8 mouse cellular contexts compared by ENCODE assay signal in genomic region chr5:109844753-109845186, GRCm38 (mm10).
DNase-seq lines count a peak whose midpoint lies in the region; ATAC-seq and TF ChIP-seq lines count a peak whose summit lies in the region.

No protein-coding gene starts in this region.

- H3K79me2 ChIP-seq in liver, adult 2 months (ENCODE audit: control insufficient read depth, insufficient read depth, low read length) = no peaks in the 10 kb centered on the region; the same call in 1 of the 2 replicates

- WGBS in forebrain, embryonic 12.5 days = 14% methylated on average over 15 of the region's 15 CpGs
- WGBS in hindbrain, embryonic 14.5 days = 15% methylated on average over 15 of the region's 15 CpGs
- 3% methylated on average over 15 of the region's 15 CpGs for WGBS in liver, adult 2 months
- 23% methylated on average over 15 of the region's 15 CpGs for WGBS in midbrain, postnatal 0 days
- 3% methylated on average over 15 of the region's 15 CpGs for WGBS in stomach, postnatal 0 days

- peak; percentile 63; the same call in 1 of the 2 replicates for ATAC-seq in forebrain, embryonic 12.5 days (ENCODE audit: low FRiP score)
- no peak for ATAC-seq in hindbrain, embryonic 14.5 days (ENCODE audit: low FRiP score)
- ATAC-seq in midbrain, postnatal 0 days (ENCODE audit: low FRiP score) = no peak
- peak; percentile 93 for ATAC-seq in stomach, postnatal 0 days (ENCODE audit: low FRiP score, low TSS enrichment)

- peak overlapping the region; percentile 49 for H3K4me2 ChIP-seq in forebrain, embryonic 12.5 days
- H3K4me2 ChIP-seq in hindbrain, embryonic 14.5 days (replicated peaks) = peak overlapping the region; percentile 45
- H3K4me2 ChIP-seq in midbrain, postnatal 0 days (ENCODE audit: low read depth, low read length, poor library complexity, severe bottlenecking) = peak overlapping the region; percentile 35
- H3K4me2 ChIP-seq in stomach, postnatal 0 days (replicated peaks; ENCODE audit: low read depth) = peak overlapping the region; percentile 60

- no peaks in the 10 kb centered on the region for H3K9me3 ChIP-seq in forebrain, embryonic 12.5 days
- H3K9me3 ChIP-seq in hindbrain, embryonic 14.5 days (ENCODE audit: control insufficient read depth, low read length) = no peaks in the 10 kb centered on the region
- no peaks in the 10 kb centered on the region for H3K9me3 ChIP-seq in midbrain, postnatal 0 days (ENCODE audit: low read length)
- no peaks in the 10 kb centered on the region for H3K9me3 ChIP-seq in stomach, postnatal 0 days (ENCODE audit: control insufficient read depth, low read length)

- no peak overlapping the region for H3K27ac ChIP-seq in forebrain, embryonic 12.5 days
- no peak overlapping the region for H3K27ac ChIP-seq in hindbrain, embryonic 14.5 days
- no peak overlapping the region for H3K27ac ChIP-seq in liver, adult 2 months (replicated peaks; ENCODE audit: insufficient read depth, low read depth, low read length)
- H3K27ac ChIP-seq in midbrain, postnatal 0 days (ENCODE audit: low read depth, low read length) = no peak overlapping the region
- H3K27ac ChIP-seq in stomach, postnatal 0 days (replicated peaks) = no peak overlapping the region

- H3K4me1 ChIP-seq in forebrain, embryonic 12.5 days = no peaks in the 10 kb centered on the region
- no peaks in the 10 kb centered on the region for H3K4me1 ChIP-seq in hindbrain, embryonic 14.5 days (replicated peaks; ENCODE audit: control insufficient read depth, insufficient read depth, low read length)
- peaks cover 2% of the 10 kb centered on the region; the same call in 1 of the 2 replicates for H3K4me1 ChIP-seq in liver, adult 2 months (ENCODE audit: control insufficient read depth, insufficient read depth, low read length)
- no peaks in the 10 kb centered on the region for H3K4me1 ChIP-seq in midbrain, postnatal 0 days (ENCODE audit: insufficient read depth, low read length)
- no peaks in the 10 kb centered on the region for H3K4me1 ChIP-seq in stomach, postnatal 0 days (replicated peaks; ENCODE audit: control insufficient read depth, insufficient read depth)

- TF ChIP-seq CTCF in liver, adult 2 months (IDR thresholded peaks at IDR 0.05; ENCODE audit: low read depth, low read length) = no peak
- TF ChIP-seq CTCF in midbrain, postnatal 0 days (IDR thresholded peaks at IDR 0.05) = no peak
- TF ChIP-seq CTCF in stomach, postnatal 0 days (IDR thresholded peaks at IDR 0.05; ENCODE audit: low read depth) = no peak

- no peak for TF ChIP-seq EP300 in stomach, postnatal 0 days (optimal IDR thresholded peaks at IDR 0.05)

- intact Hi-C loops in left cerebral cortex, postnatal 25 days (cut with DNase I) = no loop called here

- peak overlapping the region; percentile 39 for H3K4me3 ChIP-seq in forebrain, embryonic 12.5 days (replicated peaks)
- peak overlapping the region; percentile 26 for H3K4me3 ChIP-seq in hindbrain, embryonic 14.5 days (replicated peaks; ENCODE audit: low read length)
- peak overlapping the region; percentile 70 for H3K4me3 ChIP-seq in liver, adult 2 months (ENCODE audit: insufficient read depth, low read depth, low read length)
- H3K4me3 ChIP-seq in midbrain, postnatal 0 days (ENCODE audit: low read depth, low read length) = peak overlapping the region; percentile 24; the same call in 1 of the 2 replicates
- H3K4me3 ChIP-seq in stomach, postnatal 0 days (ENCODE audit: low read depth, low read length) = peak overlapping the region; percentile 45

- no peaks in the 10 kb centered on the region for H3K27me3 ChIP-seq in forebrain, embryonic 12.5 days
- no peaks in the 10 kb centered on the region for H3K27me3 ChIP-seq in hindbrain, embryonic 14.5 days (ENCODE audit: control insufficient read depth, insufficient read depth, low read length)
- no peaks in the 10 kb centered on the region for H3K27me3 ChIP-seq in liver, adult 2 months (ENCODE audit: control insufficient read depth, insufficient read depth, low read length)
- no peaks in the 10 kb centered on the region for H3K27me3 ChIP-seq in midbrain, postnatal 0 days (ENCODE audit: insufficient read depth, low read length)
- no peaks in the 10 kb centered on the region for H3K27me3 ChIP-seq in stomach, postnatal 0 days (ENCODE audit: control insufficient read depth, insufficient read depth, low read length)

- H3K9ac ChIP-seq in forebrain, embryonic 12.5 days = peak overlapping the region; percentile 21; the same call in 1 of the 2 replicates
- H3K9ac ChIP-seq in hindbrain, embryonic 14.5 days = 0 out of 2 replicates have a peak overlapping the region, but pooled peaks have one; percentile 28
- peak overlapping the region; percentile 63 for H3K9ac ChIP-seq in liver, adult 2 months (ENCODE audit: low read depth, low read length)
- no peak overlapping the region for H3K9ac ChIP-seq in midbrain, postnatal 0 days (replicated peaks; ENCODE audit: low read length, poor library complexity, severe bottlenecking)
- H3K9ac ChIP-seq in stomach, postnatal 0 days (ENCODE audit: low read length) = peak overlapping the region; percentile 56

- TF ChIP-seq POLR2A in liver, adult 2 months (IDR thresholded peaks at IDR 0.05; ENCODE audit: extremely low read depth, insufficient read depth, low read length) = no peak

- DNase-seq in CD4-positive, CD25-positive, alpha-beta regulatory T cell, adult 2 months (ENCODE audit: low read depth, low spot score) = peak; percentile 87
- peak; percentile 69 for DNase-seq in adrenal gland, postnatal 10 days
- DNase-seq in hindbrain, embryonic 14.5 days (ENCODE audit: low spot score) = peak; percentile 24
- DNase-seq in liver, adult 2 months (ENCODE audit: extremely low read depth, low read depth, low spot score) = peak; percentile 86
- peak; percentile 28 for DNase-seq in midbrain, postnatal 0 days (ENCODE audit: low spot score)
- DNase-seq in stomach, postnatal 0 days (ENCODE audit: low spot score) = peak; percentile 70
- no peak for DNase-seq in left cerebral cortex, postnatal 25 days (ENCODE audit: low spot score in 2 of 2)

- no peaks in the 10 kb centered on the region for H3K36me3 ChIP-seq in forebrain, embryonic 12.5 days (replicated peaks)
- H3K36me3 ChIP-seq in hindbrain, embryonic 14.5 days (replicated peaks; ENCODE audit: control insufficient read depth, insufficient read depth) = no peaks in the 10 kb centered on the region
- H3K36me3 ChIP-seq in liver, adult 2 months (ENCODE audit: control insufficient read depth, insufficient read depth, low read length) = no peaks in the 10 kb centered on the region
- H3K36me3 ChIP-seq in midbrain, postnatal 0 days (ENCODE audit: insufficient read depth, low read length) = no peaks in the 10 kb centered on the region
- no peaks in the 10 kb centered on the region for H3K36me3 ChIP-seq in stomach, postnatal 0 days (ENCODE audit: control insufficient read depth, insufficient read depth, low read length)

Comparison
In these comparisons a context has a peak if more than half of its experiments do, and no peak if none do; other contexts are left out.
1. DNase-seq: peak in CD4-positive, CD25-positive, alpha-beta regulatory T cell, adult 2 months (single experiment), adrenal gland, postnatal 10 days (single experiment), hindbrain, embryonic 14.5 days (single experiment), liver, adult 2 months (single experiment), midbrain, postnatal 0 days (single experiment) and stomach, postnatal 0 days (single experiment); none in left cerebral cortex, postnatal 25 days (0 of 2).
2. ATAC-seq: peak in forebrain, embryonic 12.5 days (single experiment) and stomach, postnatal 0 days (single experiment); none in hindbrain, embryonic 14.5 days (single experiment) and midbrain, postnatal 0 days (single experiment).
3. Peak in every context shown above with its lines, with median percentiles within 50 percentile points of each other: H3K4me2 ChIP-seq and H3K4me3 ChIP-seq.